Mouse (Mus musculus): ENCODE data around the gene Zp3.
A peak's percentile ranks its signal among the peaks of the same experiment; 100 is the strongest.

The Zp3 gene

GRCm38 (mm10) chr5:135979904-135980303, at the start of gene Zp3:
Gene Zp3, plus strand, starts transcription at chr5:135980099.
- no peak for DNase-seq (ENCODE audit: low read depth)

DNA sequence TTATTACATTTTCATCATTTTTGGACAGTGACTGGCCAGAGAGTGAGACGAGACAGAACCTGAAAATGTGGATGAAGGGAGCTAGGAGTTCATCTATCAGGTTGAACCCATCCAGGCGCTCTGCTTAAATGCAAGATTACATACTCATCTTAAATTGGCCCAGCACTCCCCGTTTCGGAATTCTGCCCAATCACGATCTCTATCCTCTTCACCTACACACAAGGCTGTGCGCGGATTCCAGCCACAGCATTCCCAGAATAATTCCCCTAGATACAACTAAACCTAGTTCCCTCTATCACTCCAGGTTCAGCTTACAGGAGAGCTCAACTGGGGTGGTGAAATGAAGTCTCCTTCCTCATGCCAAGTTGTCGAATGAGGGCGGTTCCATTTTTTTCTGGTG, 48.4 kb upstream of the Zp3 start:
- no peak for DNase-seq (ENCODE audit: low read depth)

- peak; percentile 53 for DNase-seq (ENCODE audit: low read depth)
These were observed 47.5 kb upstream of the Zp3 start for GRCm38 (mm10) chr5:135932359-135932758.

DNA sequence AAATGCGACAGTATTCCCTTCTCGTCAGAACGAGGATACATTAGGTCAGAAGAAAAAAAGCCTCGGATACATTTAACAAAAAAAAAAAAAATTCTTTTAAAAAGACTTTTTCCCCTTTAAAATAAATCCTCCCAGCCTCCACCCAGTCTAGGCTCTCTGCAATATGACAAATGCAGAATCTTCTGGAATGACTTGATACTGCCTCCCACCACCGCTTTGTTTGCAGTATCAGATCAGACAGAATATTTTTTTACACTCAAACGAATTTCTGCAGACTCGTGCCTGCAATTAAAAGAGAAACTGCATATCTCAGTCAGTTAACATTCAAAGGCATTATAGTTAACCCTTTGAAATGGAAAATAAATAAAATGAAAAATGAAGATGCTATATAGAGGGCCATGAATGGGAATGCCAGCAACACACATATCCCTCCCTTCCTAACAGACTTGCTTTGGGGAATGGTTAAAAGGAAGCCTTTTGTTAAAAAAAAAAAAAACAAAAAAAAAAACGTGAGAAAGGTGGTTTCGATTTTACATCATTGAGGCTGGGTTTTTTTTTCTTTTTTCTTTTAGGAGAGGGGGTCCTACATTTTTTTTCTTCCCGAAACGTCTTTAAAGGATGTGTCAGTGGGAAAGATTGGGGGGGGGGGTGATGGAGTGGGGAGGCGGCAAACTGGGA, 46.5 kb upstream of the Zp3 start:
- DNase-seq (ENCODE audit: low read depth), result no peak

DNA sequence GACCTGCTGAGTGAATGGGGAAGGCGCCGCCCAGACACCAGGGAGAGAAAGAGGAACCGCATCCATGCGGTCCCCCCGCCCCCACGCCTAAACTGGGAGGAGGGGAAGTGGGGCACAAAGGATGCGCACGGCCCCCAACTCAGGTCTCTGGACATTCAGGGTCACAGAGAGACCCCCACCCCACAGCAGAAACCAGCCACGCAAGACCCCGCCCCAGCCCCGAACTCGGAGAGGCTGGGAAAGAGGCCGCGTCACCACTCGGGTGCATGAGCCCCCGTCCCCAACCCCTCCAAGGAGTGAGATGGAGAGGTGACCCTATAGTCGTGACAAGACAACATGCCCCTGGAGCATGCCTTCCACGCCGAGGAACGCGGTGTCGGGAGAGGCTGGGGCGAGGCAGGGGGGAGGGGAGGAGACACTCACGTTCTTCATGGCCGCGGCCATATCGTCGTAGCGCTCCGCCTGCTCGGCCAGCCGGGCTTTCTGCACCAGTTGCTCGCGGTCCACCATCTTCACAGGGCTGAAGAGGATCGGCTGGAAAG, 45.9 kb upstream of the Zp3 start:
- peak; percentile 72 for DNase-seq (ENCODE audit: low read depth)

DNA sequence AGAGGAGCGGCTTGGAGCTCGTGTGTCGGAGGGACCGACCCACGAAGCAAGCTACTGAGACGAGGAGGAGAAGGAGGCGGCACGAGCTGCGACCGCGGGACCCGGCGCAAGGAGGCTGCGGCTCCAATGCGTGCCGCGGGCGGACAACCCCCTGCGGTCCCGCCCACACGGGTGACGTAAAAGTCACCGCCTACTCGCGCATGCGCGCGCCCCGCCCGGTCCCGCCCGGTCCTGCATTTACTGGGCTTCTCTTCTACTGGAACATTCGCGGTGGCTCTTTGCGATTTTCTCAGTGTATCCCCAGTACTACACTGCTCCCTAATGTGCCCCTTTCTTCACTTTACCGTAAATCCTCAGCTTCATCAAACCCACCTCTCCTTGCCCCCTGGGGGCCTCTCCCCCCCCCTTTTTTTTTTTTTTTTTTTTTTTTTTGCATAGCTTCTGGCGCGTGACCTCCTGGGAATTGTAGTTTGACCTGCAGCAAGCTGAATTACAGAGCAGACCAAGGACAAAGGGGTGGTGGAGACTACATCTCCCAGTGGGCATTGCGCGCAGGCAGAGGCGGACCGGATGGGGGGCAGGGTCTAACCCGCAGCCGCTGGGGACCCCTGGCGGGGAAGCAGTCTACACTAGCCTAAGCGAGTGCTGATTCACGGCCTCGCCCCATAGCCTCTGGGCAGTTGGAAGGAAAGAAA, 45.3 kb upstream of the Zp3 start, which contains the start of gene Ywhag:
TSS of gene Ywhag (minus strand) at position 136 of the 695 bp plus-strand sequence.
- DNase-seq (ENCODE audit: low read depth), result peak; percentile 99

GRCm38 (mm10) chr5:135935176-135935523, 44.7 kb upstream of the Zp3 start:
- DNase-seq (ENCODE audit: low read depth), result no peak

GRCm38 (mm10) chr5:135935641-135936190, 44.2 kb upstream of the Zp3 start:
- no peak for DNase-seq (ENCODE audit: low read depth)

GRCm38 (mm10) chr5:135940587-135940986, 39.3 kb upstream of the Zp3 start:
- DNase-seq (ENCODE audit: low read depth), result no peak

GRCm38 (mm10) chr5:135942710-135943109, 37.2 kb upstream of the Zp3 start:
- no peak for DNase-seq (ENCODE audit: low read depth)

DNA sequence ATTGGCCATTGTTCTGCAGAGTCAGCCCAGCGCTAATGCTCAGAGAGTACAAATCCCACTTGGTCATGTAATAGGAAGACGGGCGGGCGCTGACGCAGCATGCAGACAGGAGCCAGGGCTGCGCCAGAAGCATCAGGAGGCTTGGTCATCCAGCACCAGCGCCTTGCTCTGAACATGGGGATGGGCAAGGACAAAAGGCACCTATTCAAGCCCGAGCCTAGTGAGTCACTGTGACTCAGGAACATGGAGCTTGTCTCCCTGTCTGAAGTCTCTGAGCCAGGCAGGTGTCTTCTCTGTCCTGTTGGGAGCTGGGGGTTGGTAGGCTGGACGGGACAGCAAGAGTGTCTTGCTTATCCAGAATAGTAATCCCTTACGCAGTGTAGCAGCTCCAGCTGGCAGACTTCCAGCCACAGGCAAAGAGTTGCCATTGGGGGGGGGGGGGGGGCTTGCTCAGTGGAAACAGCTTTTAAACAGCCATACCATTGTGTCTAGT, 33.9 kb upstream of the Zp3 start:
- no peak for DNase-seq (ENCODE audit: low read depth)

- DNase-seq (ENCODE audit: low read depth), result no peak
These were observed 33.3 kb upstream of the Zp3 start for GRCm38 (mm10) chr5:135946621-135947020.

DNA sequence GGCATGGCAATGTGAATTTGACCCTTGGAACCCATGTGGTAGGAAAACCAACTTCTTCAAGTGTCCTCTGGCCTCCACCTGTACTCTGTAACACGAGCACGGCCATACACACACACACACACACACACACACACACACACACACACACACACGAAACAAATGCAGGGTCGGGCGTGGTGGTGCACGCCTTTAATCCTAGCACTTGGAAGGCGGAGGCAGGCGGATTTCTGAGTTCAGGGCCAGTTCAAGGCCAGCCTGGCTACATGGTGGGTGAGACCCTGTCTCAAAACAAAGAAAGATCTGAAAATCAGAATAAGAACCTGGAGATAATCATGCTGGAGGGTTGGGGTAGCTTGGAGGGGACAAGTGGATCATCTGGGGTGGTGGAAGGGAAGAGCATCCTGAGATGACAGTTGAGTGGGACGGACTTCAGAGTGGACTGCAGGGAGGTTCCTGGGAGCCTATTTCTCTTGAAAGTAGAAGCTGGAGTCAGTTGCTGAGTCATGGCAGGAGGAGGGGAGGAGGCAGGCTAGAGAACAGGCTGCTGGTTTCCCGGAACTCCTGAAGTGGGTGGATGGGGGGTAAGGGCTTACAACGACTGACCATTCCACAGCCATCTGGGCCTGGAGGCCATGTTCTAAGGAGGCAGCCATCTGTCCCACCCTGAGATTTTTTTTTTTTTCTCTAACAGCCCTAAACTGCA, 29.0 kb upstream of the Zp3 start:
- DNase-seq (ENCODE audit: low read depth), result peak; percentile 74

- peak; percentile 59 for DNase-seq (ENCODE audit: low read depth)
These were observed 28.2 kb upstream of the Zp3 start for GRCm38 (mm10) chr5:135951660-135952059.

GRCm38 (mm10) chr5:135952830-135953229, 27.1 kb upstream of the Zp3 start:
- DNase-seq (ENCODE audit: low read depth), result no peak

DNA sequence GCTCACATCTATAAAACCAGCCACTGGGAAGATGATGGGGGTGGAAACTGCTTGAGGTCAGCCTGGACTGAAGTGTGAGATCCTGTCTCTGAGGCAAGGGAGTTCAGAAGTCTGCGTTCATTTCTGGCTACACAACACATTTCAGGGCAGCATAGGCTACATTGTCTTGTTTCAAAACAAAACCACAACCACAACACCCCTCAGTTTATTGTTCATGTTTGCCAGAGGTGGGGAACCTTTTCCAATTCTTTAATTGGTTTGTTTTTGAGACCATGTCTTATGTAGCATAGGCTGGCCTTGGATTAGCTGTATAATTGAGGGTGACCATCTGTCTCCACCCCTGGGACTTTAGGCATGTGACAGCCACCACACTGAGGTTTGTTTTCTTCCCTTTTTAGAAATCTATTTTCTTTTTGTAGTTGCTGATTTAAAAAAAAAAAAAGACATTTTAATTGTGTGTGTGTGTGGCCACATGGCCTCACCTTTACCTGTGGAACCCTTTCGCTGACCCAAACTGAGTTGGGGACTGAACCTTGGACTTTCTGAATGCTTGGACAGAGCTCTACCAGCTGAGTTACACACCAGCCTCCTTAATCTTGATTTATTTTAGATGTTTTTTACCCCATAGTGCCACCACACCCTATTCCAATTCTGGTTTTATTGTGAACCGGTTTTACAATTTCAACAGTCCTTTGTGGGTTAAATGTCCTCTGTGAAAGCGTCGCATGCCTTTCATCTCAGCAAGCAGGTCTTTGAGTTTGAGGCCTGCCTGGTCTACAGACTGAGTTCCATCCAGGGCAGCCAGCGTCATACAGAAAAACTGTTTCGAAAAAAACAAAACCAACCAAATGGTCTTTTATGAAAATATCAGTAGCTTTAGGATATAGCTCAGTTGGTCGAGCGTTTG, 23.3 kb upstream of the Zp3 start:
- DNase-seq (ENCODE audit: low read depth), result no peak

- peak; percentile 100 for DNase-seq (ENCODE audit: low read depth)
These were observed 22.5 kb upstream of the Zp3 start for GRCm38 (mm10) chr5:135957207-135957974.

DNA sequence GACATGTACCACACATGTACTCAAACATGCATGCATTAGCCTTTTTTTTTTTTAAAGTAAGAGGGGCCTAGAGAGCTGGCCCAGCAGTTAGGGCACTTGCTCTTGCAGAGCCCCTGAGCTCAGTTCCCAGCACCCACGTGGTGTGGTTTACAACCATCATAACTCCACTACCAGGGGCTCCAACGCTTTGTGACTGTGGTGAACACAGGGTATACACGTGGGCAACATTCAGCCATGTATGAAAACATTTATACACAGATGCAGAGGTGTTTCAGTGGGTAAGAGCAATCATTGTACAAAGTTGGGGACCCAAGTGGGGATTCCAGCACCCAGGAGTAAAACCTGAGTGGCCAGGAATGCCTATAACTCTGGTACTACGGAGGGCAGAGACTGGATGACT, 21.5 kb upstream of the Zp3 start:
- DNase-seq (ENCODE audit: low read depth), result no peak

DNA sequence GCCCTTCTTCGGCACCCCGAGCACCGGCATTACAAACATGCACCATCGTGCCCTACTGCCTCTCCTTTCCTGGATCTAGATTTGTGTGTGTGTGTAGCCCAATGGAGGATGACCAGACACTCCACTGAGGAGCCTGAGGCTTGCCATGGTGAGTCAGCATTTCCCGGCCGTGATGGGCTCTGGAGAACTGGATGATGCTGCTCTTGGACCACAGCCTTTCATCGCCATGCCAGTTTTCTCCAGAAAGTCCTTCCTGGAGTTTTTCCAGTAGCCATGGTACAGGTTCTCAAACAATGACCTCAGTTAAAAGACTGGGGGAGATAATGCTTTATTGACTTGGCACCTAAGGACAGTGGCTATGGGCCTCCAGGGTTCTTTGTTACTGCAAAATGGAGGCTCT, 20.0 kb upstream of the Zp3 start:
- no peak for DNase-seq (ENCODE audit: low read depth)

DNA sequence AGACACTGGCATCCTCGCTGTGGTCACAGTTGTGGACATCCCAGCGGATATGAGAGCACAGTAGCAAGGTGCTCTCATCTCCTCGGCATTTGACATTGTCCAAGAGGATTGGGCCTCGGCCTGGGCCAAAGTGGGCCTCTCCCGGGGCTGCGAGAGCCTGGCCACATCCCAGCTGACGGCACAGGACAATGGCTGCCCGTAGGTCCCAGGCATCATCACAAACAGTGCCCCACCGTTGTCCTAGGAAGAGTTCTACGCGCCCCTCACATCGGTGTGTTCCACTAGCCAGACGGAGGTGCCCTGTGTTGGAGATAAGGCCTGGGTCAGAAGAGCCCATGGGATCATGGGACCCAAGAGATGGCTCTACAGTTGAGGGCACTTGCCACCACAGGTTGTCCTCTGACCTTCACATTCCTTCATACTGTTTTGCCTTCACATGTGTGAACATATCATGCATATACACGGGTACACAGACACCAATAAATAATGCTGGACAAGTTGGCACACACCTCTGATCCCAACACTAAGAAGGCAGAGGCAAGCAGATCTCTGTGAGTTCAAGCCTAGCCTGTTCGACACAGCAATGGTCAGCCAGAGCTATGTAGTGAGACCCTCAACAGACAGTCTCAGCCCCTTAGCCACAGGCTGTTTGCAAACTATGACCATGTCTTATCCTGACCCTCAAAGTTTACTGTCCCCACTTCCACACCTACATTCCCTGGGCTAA, 18.8 kb upstream of the Zp3 start:
- DNase-seq (ENCODE audit: low read depth), result no peak
